Mouse (Mus musculus) olfactory bulb, adult 2 months (tissue): ENCODE results near the gene Ephb2. TPM values are rescaled to one million over a fixed set of nuclear protein-coding genes. Genes with fewer than 3 reads are reported as not detected.

Experiments
- H3K27ac ChIP-seq: fragments of 200-500 bp; 2 replicates; pipeline ENCODE4 v1.5.1; 2012; ENCODE audit warnings: low read depth, low read length; ENCODE audit not compliant: insufficient read depth
- H3K4me1 ChIP-seq: fragments of 200-500 bp; 2 replicates; pipeline ENCODE4 v1.6.1; 2012; ENCODE audit warnings: low read length; ENCODE audit not compliant: control insufficient read depth, insufficient read depth
- H3K4me3 ChIP-seq: fragments of 200-500 bp; 2 replicates; pipeline ENCODE4 v1.5.1; 2012; ENCODE audit warnings: mild to moderate bottlenecking, low read depth, low read length, moderate library complexity; ENCODE audit not compliant: insufficient read depth
- CTCF ChIP-seq: fragments of 200-500 bp; IDR thresholded peaks from 2 replicates; pipeline ENCODE4 v1.5.1; 2012; ENCODE audit warnings: low read depth, mild to moderate bottlenecking, low read length, moderate library complexity; ENCODE audit not compliant: insufficient read depth
- POLR2A ChIP-seq: fragments of 200-500 bp; IDR thresholded peaks from 2 replicates; pipeline ENCODE4 v1.6.1; 2012; ENCODE audit warnings: mild to moderate bottlenecking, low read depth, low read length, moderate library complexity; ENCODE audit not compliant: insufficient read depth
- WGBS: fragments of 180-500 bp; shearing (Covaris S2); methylation state at CpG from one replicate; pipeline ENCODE4 v1.1.7; 2018; 5-methylcytosine and 5-hydroxymethylcytosine counted together
- polyA plus RNA-seq: library from polyadenylated mRNA; stranded (reverse); fragments of >200 nt; gene quantifications from 2 replicates; pipeline ENCODE4 v1.2.4, GENCODE M21; 2012; ENCODE audit warnings: low replicate concordance; ENCODE audit not compliant: missing spikeins, insufficient read depth, insufficient read length

Ephb2 gene
- polyA plus RNA-seq, 1 experiment: not detected

- TF ChIP-seq CTCF (no peak), POLR2A (no peak)
- Histone ChIP-seq H3K27ac (no peak overlapping the region), H3K4me1 (no peaks in the 10 kb centered on the region), H3K4me3 (no peak overlapping the region)
- 62% methylated on average over 18 of the region's 18 CpGs for WGBS
Observed at GRCm38 (mm10) chr4:136761713-136762380, 73.9 kb downstream of the Ephb2 start.

GRCm38 (mm10) chr4:136760882-136761281, 74.9 kb downstream of the Ephb2 start:
- Histone ChIP-seq H3K4me1 (peaks cover 2% of the 10 kb centered on the region), H3K4me3 (no peak overlapping the region), H3K27ac (no peak overlapping the region)
- 83% methylated on average over 11 of the region's 11 CpGs for WGBS
- TF ChIP-seq POLR2A (no peak), CTCF (no peak)

- TF ChIP-seq POLR2A: no peak
- no peak for TF ChIP-seq CTCF
- H3K4me1 ChIP-seq: peaks cover 11% of the 10 kb centered on the region
- WGBS: 93% methylated on average over 4 of the region's 4 CpGs
- H3K27ac ChIP-seq: no peak overlapping the region
- no peak overlapping the region for H3K4me3 ChIP-seq
Observed at GRCm38 (mm10) chr4:136757096-136757495, 78.7 kb downstream of the Ephb2 start.

GRCm38 (mm10) chr4:136756486-136756885, 79.3 kb downstream of the Ephb2 start:
- no peak overlapping the region for H3K4me3 ChIP-seq
- WGBS: 72% methylated on average over 6 of the region's 6 CpGs
- peaks cover 11% of the 10 kb centered on the region for H3K4me1 ChIP-seq
- H3K27ac ChIP-seq: no peak overlapping the region
- TF ChIP-seq CTCF (no peak), POLR2A (no peak)

GRCm38 (mm10) chr4:136755364-136755811, 80.4 kb downstream of the Ephb2 start:
- 11% methylated on average over 31 of the region's 31 CpGs for WGBS
- H3K4me1 ChIP-seq: peaks cover 18% of the 10 kb centered on the region

GRCm38 (mm10) chr4:136754256-136754655, 81.5 kb downstream of the Ephb2 start:
- Histone ChIP-seq H3K27ac (no peak overlapping the region), H3K4me3 (no peak overlapping the region), H3K4me1 (peaks cover 27% of the 10 kb centered on the region)
- WGBS: 75% methylated on average over 8 of the region's 8 CpGs
- no peak for TF ChIP-seq POLR2A
- TF ChIP-seq CTCF: no peak

More at GRCm38 (mm10) chr4:136755364-136755811, 80.4 kb downstream of the Ephb2 start:
- TF ChIP-seq CTCF (no peak), POLR2A (no peak)
- Histone ChIP-seq H3K4me3 (peak overlapping the region; percentile 21), H3K27ac (no peak overlapping the region)

GRCm38 (mm10) chr4:136751355-136752020, 84.3 kb downstream of the Ephb2 start:
- H3K4me1 ChIP-seq: peaks cover 27% of the 10 kb centered on the region
- 59% methylated on average over 4 of the region's 4 CpGs for WGBS
- no peak overlapping the region for H3K4me3 ChIP-seq
- TF ChIP-seq POLR2A: no peak
- no peak for TF ChIP-seq CTCF
- H3K27ac ChIP-seq: no peak overlapping the region

GRCm38 (mm10) chr4:136750578-136751338, 85.0 kb downstream of the Ephb2 start:
- Histone ChIP-seq H3K4me1 (peaks cover 24% of the 10 kb centered on the region), H3K4me3 (no peak overlapping the region), H3K27ac (no peak overlapping the region)
- TF ChIP-seq POLR2A (no peak), CTCF (no peak)
- WGBS: 20% methylated on average over 19 of the region's 19 CpGs
